ENCODE assay signal across 9 mouse cellular contexts in genomic region chr7:130770707-130771106, GRCm38 (mm10). TPM values are rescaled to one million over a fixed set of nuclear protein-coding genes. Genes with fewer than 3 reads are reported as not detected.
A peak's percentile ranks its signal among the peaks of the same experiment; 100 is the strongest.
DNase-seq lines count a peak whose midpoint lies in the region; ATAC-seq and TF ChIP-seq lines count a peak whose summit lies in the region.
"Had no signal": no experiment of that assay in that cellular context is flagged by ENCODE, and none has a peak within 500 bp of the region (broad histone marks: within the 10 kb centered on the region; RNA-seq: fewer than 3 reads in every experiment).

No protein-coding gene starts in this region.

- no peak overlapping the region for H3K4me2 ChIP-seq in forebrain, embryonic 11.5 days (ENCODE audit: low read depth, low read length, severe bottlenecking)
- no peak overlapping the region for H3K4me2 ChIP-seq in forebrain, embryonic 15.5 days (replicated peaks)
- H3K4me2 ChIP-seq in hindbrain, embryonic 16.5 days (ENCODE audit: low read length) = no peak overlapping the region
- no peak overlapping the region for H3K4me2 ChIP-seq in midbrain, postnatal 0 days (ENCODE audit: low read depth, low read length, poor library complexity, severe bottlenecking)

- peak; percentile 88 for DNase-seq in forebrain, embryonic 11.5 days (ENCODE audit: low spot score)
- peak; percentile 91 for DNase-seq in brain, adult 2 months (ENCODE audit: low read depth, low spot score)
- DNase-seq in left cerebral cortex, adult 8-10 months (ENCODE audit: low spot score in 2 of 2) = peak; percentile 65 to 72
- DNase-seq in midbrain, postnatal 0 days (ENCODE audit: low spot score) = peak; percentile 94
- DNase-seq in spleen, postnatal 10 days (ENCODE audit: low spot score in 2 of 2) = peak; percentile 45 to 83

- H3K9ac ChIP-seq in forebrain, embryonic 11.5 days (ENCODE audit: low read length) = no peak overlapping the region
- H3K9ac ChIP-seq in forebrain, embryonic 15.5 days (replicated peaks) = no peak overlapping the region
- no peak overlapping the region; the same call in 1 of the 2 replicates for H3K9ac ChIP-seq in hindbrain, embryonic 16.5 days (ENCODE audit: low read depth, low read length)
- no peak overlapping the region for H3K9ac ChIP-seq in midbrain, postnatal 0 days (replicated peaks; ENCODE audit: low read length, poor library complexity, severe bottlenecking)

- 39% methylated on average over 3 of the region's 3 CpGs for WGBS in forebrain, embryonic 11.5 days
- WGBS in forebrain, embryonic 15.5 days = 32% methylated on average over 3 of the region's 3 CpGs
- 16% methylated on average over 3 of the region's 3 CpGs for WGBS in hindbrain, embryonic 16.5 days
- 24% methylated on average over 3 of the region's 3 CpGs for WGBS in midbrain, postnatal 0 days

- no peaks in the 10 kb centered on the region for H3K9me3 ChIP-seq in forebrain, embryonic 11.5 days (ENCODE audit: control insufficient read depth, low read length)
- H3K9me3 ChIP-seq in forebrain, embryonic 15.5 days = no peaks in the 10 kb centered on the region
- no peaks in the 10 kb centered on the region for H3K9me3 ChIP-seq in hindbrain, embryonic 16.5 days (ENCODE audit: control insufficient read depth, low read length)
- H3K9me3 ChIP-seq in midbrain, postnatal 0 days (ENCODE audit: low read length) = no peaks in the 10 kb centered on the region

- H3K36me3 ChIP-seq in forebrain, embryonic 11.5 days (ENCODE audit: control insufficient read depth, insufficient read depth, low read length) = no peaks in the 10 kb centered on the region
- 0 out of 2 replicates have a peak, but pooled peaks cover 11% of the 10 kb centered on the region for H3K36me3 ChIP-seq in forebrain, embryonic 15.5 days
- H3K36me3 ChIP-seq in hindbrain, embryonic 16.5 days (ENCODE audit: control insufficient read depth, insufficient read depth, low read length) = no peaks in the 10 kb centered on the region
- H3K36me3 ChIP-seq in midbrain, postnatal 0 days (ENCODE audit: insufficient read depth, low read length) = no peaks in the 10 kb centered on the region
- H3K36me3 ChIP-seq: G1E had no signal

- ATAC-seq in forebrain, embryonic 11.5 days (replicated peaks; ENCODE audit: low FRiP score) = no peak
- ATAC-seq in forebrain, embryonic 15.5 days (replicated peaks) = no peak
- ATAC-seq in erythroblast, adult 5-6 weeks (replicated peaks; ENCODE audit: low FRiP score, poor library complexity, severe bottlenecking) = peak; percentile 65; the same call in 1 of the 2 replicates
- peak; percentile 75 for ATAC-seq in hindbrain, embryonic 16.5 days
- no peak; the same call in 1 of the 2 replicates for ATAC-seq in midbrain, postnatal 0 days (ENCODE audit: low FRiP score)

- H3K4me3 ChIP-seq in forebrain, embryonic 11.5 days (ENCODE audit: low read depth, low read length) = no peak overlapping the region
- no peak overlapping the region for H3K4me3 ChIP-seq in forebrain, embryonic 15.5 days
- H3K4me3 ChIP-seq in hindbrain, embryonic 16.5 days (ENCODE audit: low read length) = no peak overlapping the region
- no peak overlapping the region for H3K4me3 ChIP-seq in midbrain, postnatal 0 days (ENCODE audit: low read depth, low read length)

- no peak overlapping the region for H3K27ac ChIP-seq in forebrain, embryonic 11.5 days (ENCODE audit: low read depth, low read length)
- H3K27ac ChIP-seq in forebrain, embryonic 15.5 days (replicated peaks) = no peak overlapping the region
- no peak overlapping the region for H3K27ac ChIP-seq in hindbrain, embryonic 16.5 days (ENCODE audit: low read depth, low read length)
- no peak overlapping the region for H3K27ac ChIP-seq in midbrain, postnatal 0 days (ENCODE audit: low read depth, low read length)

- H3K27me3 ChIP-seq in forebrain, embryonic 11.5 days (ENCODE audit: control insufficient read depth, insufficient read depth, low read length) = no peaks in the 10 kb centered on the region
- H3K27me3 ChIP-seq in forebrain, embryonic 15.5 days = no peaks in the 10 kb centered on the region
- H3K27me3 ChIP-seq in hindbrain, embryonic 16.5 days (replicated peaks; ENCODE audit: control insufficient read depth, insufficient read depth, low read length) = no peaks in the 10 kb centered on the region
- no peaks in the 10 kb centered on the region for H3K27me3 ChIP-seq in midbrain, postnatal 0 days (ENCODE audit: insufficient read depth, low read length)

- no peaks in the 10 kb centered on the region for H3K4me1 ChIP-seq in forebrain, embryonic 11.5 days (replicated peaks; ENCODE audit: control insufficient read depth, insufficient read depth, low read length)
- no peaks in the 10 kb centered on the region for H3K4me1 ChIP-seq in forebrain, embryonic 15.5 days
- H3K4me1 ChIP-seq in hindbrain, embryonic 16.5 days (ENCODE audit: control insufficient read depth, insufficient read depth, low read depth, low read length) = no peaks in the 10 kb centered on the region; the same call in 1 of the 2 replicates
- H3K4me1 ChIP-seq in midbrain, postnatal 0 days (ENCODE audit: insufficient read depth, low read length) = no peaks in the 10 kb centered on the region

- peak; percentile 96 for TF ChIP-seq CTCF in midbrain, postnatal 0 days (IDR thresholded peaks at IDR 0.05)

RNA-seq across cellular contexts. Expression of gene Btbd16, which starts 3.2 kb away (rescaled TPM):
- not detected in 2 replicates for polyA plus RNA-seq in forebrain, embryonic 11.5 days (2014; fragmentation: Nextera tagmentation; extraction: Ambion mirVana)
- polyA plus RNA-seq in forebrain, embryonic 15.5 days (2015; fragmentation: Nextera tagmentation; extraction: Ambion mirVana) = not detected in 2 replicates
- total RNA-seq in erythroblast, adult 5-6 weeks (2015; ENCODE audit: low replicate concordance) = not detected in 2 replicates
- total RNA-seq in erythroblast, adult 5-6 weeks (2017; ENCODE audit: low replicate concordance) = not detected in 2 replicates
- polyA plus RNA-seq in hindbrain, embryonic 16.5 days (2015; fragmentation: Nextera tagmentation; extraction: Ambion mirVana) = not detected in 2 replicates
- under 1 TPM in 3 of 4 experiments, not detected in 1; 0.16 to 0.49 (median 0.41) TPM for total RNA-seq in left cerebral cortex, adult 8-10 months (2022)
- total RNA-seq in midbrain, postnatal 0 days (2014; rRNA removed) = not detected in 2 replicates
- 0.29 and 0.32 TPM in 2 replicates for polyA plus RNA-seq in midbrain, postnatal 0 days (2015; fragmentation: Nextera tagmentation; extraction: Ambion mirVana)
- polyA plus RNA-seq: G1E had no signal

Comparison
In these comparisons a context has a peak if more than half of its experiments do, and no peak if none do; other contexts are left out.
1. ATAC-seq: peak in erythroblast, adult 5-6 weeks (single experiment) and hindbrain, embryonic 16.5 days (single experiment); none in forebrain, embryonic 11.5 days (single experiment), forebrain, embryonic 15.5 days (single experiment) and midbrain, postnatal 0 days (single experiment).
2. Peak in every context shown above with its lines, with median percentiles within 50 percentile points of each other: DNase-seq.